Mouse (Mus musculus): Measurements from ENCODE around the gene Dtnbp1.

Gene Dtnbp1

DNA sequence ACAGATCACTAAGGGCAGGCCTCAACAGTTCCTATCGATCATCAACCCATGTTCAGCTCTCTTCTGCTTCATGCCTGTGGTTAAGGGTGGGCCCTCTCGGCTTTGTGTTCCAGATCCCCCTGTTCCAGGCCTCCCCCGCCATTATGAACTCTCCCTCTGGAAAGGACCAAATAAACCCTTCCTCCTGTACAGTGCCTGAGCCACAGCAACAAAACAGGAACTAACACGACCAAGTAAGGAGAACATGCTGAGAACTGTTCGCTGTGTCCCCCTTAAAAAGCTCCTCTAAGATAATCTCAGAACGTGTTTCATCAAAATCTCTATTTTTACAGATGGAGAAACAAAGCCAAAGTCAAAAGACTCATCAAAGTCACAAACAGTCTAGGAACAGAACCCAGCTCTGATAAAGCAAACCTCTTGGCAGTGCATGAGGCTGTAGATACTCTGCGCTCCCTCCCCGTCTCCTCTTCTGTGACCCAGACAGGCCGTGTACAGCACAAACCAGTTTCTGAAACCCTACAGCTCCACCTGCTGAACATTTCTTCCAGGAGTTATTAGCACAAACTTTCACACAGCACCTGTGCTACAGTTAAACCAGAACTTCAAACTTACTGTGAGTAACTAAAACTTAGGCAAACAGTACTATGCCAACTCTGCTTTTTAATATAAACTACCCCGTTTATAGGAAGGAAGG lies 49.4 kb downstream of the Dtnbp1 start:
- in situ Hi-C loops (cut with MboI, MseI): no loop called here

DNA sequence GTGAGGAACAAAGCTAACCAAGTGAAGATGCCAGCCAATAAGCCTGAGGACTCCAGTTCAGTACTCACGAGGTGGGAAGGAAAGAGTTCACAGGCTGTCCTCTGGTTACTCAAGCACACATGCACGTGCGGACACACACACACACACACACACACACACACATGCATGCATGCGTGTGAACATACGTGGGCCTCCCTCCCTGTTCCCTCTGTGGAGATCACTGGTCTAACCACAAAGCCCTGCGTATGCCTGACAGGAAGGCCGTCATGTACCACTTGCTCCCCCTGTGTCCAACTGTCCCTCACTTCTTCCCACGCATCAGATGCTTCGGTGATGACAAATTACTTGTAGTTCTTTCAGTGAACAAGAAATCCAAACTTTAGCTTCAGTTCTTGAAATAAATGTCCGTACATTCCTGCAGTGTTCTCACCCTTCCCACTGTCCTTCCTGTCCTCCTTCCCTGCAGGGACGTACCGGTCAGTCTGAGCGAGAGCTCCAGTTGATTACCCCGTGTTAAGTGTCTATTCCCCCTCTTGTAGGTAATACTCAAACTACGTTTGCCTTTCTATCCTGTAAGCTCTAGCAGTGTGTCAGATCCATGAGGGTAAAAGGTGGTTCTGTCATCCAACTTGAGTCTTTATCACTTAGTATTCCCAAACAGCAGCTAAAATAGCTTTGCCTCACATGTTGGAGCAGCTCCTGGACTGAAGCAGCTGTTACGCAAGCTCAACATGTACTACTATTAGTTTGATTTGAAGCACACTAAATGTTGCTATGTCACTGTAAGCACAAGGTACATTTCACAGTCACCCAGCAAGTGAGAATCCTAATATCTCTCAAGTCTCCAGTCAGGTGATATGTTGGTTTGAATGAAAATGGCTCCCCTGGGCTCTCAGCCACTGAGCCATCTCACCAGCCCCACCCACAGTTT lies 53.4 kb downstream of the Dtnbp1 start:
- in situ Hi-C loops (cut with MboI, MseI): no loop called here

DNA sequence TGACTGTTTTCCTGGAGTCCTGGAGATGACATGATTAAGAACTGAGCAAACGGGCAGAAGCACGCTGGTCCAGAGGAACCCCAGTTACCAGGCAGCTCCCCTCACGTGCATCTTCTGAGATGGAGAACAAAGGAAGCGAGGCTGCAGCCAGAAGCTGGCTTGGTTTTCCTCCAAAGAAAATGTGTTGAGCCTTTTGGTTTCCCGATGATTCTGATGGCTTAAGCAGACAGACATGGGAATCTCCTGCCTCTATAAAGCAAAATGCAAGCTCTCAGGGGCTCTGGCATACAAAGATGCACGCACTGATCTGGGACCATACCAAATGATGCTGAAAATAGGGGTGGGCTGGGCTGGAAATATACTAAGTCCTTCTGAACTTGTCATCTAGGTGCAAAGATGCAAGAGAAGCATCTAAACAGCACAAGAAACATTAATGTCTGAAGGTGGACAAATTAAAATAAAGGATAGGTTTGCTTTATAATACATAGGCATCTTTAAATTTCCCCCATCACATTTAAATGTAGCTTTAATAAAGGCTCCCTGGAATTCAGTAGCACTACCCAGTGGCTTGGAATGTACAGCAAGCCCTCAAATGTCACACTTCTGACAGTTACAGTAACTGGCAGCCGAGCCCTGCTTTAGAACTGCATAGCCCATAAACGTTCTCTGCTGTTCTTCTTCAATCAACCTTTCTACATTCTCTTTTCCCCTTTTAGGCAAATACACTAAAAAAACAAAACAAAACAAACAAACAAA lies 54.9 kb downstream of the Dtnbp1 start:
- in situ Hi-C loops (cut with MboI, MseI): no loop called here

DNA sequence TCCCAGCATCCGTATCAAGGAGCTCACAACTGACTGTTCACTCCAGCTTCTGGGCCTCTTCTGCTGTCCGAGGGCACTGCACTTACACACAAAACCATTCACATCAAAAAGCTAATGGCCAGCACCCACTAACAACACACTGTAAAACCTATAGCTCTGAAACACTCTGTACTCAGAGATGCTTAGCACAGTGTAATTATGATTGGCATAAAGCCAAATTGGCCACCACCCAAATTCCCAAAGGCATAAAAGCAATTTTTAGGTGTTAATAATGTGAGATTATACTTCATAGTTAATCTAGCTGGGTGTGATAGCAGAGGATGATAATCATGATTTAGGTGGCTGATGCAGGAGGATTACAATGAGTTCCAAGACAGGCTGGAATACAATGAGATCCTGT lies 58.3 kb downstream of the Dtnbp1 start:
- in situ Hi-C loops (cut with MboI, MseI): no loop called here

DNA sequence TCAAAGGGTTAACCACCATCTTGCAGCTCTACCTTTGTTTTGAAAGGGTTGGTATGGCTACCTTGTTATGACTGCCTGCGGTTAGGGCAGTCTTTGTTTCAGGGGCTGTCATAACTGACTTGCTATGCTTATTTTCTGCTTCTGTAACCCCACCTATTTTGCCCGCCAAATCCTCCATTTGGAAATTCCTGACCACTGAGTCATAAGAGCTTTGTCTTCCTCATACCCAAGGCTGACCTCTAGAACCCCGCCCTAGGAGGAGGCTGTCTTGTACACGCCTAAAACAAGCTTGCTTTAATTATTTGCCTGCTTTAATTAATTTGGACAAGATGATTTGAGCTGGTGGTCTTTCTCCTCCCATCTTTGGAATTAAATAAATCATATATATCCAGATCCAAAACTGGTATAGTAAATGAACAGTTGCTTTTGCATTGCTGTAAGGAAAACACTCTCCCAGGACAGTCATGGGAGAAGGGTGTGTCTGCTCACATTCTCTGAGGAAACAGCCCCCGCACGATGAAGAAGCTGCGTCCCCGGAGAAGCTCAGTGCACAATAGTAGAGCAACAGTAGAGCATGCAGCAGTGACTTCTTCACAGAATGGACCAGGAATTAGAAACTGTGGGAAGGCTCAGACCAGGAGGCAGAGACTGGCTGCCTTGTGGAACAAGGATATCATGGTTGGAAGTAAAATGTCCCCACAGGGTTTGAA lies 62.5 kb downstream of the Dtnbp1 start:
- in situ Hi-C loops (cut with MboI, MseI): no loop called here

DNA sequence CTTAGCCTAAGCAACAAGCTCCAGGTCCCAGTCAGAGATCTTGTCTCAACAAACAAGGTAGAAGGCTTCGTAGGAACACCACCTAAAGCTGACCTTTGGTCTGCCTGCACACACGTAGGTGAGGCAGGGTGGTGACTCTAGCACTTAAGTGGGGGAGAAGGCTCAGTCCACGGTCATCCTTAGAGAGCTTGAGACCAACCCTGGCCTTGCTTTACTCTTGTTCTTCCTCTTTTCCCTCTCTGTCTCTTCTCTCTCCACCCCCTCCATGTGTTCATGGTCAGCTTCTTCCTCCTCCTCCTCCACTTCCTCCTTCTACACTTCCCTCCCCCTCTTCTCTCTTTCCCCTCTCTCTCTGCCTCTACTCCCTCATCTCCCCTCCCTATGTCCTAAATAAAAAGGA lies 64.3 kb downstream of the Dtnbp1 start:
- in situ Hi-C loops (cut with MboI, MseI): no loop called here

DNA sequence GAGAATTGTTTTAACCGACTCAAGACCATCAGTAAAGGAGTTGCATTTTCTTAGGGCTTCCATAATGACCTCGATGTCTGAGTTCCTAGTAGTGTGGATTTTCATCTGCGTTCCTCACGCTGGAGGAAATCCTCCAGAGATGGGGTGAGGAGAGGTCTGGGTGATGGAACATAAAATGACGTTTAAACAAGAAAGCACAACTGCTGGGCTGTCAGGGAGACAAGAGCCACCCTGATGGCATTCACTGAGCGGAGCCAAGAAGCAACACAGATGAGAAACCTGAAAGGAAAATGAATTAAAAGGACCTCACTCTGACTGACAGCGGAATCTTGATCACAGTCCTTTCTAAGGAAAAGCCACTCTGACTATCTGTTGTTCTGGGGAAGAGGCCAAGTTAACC lies 68.4 kb downstream of the Dtnbp1 start:
- in situ Hi-C loops (cut with MboI, MseI): no loop called here

DNA sequence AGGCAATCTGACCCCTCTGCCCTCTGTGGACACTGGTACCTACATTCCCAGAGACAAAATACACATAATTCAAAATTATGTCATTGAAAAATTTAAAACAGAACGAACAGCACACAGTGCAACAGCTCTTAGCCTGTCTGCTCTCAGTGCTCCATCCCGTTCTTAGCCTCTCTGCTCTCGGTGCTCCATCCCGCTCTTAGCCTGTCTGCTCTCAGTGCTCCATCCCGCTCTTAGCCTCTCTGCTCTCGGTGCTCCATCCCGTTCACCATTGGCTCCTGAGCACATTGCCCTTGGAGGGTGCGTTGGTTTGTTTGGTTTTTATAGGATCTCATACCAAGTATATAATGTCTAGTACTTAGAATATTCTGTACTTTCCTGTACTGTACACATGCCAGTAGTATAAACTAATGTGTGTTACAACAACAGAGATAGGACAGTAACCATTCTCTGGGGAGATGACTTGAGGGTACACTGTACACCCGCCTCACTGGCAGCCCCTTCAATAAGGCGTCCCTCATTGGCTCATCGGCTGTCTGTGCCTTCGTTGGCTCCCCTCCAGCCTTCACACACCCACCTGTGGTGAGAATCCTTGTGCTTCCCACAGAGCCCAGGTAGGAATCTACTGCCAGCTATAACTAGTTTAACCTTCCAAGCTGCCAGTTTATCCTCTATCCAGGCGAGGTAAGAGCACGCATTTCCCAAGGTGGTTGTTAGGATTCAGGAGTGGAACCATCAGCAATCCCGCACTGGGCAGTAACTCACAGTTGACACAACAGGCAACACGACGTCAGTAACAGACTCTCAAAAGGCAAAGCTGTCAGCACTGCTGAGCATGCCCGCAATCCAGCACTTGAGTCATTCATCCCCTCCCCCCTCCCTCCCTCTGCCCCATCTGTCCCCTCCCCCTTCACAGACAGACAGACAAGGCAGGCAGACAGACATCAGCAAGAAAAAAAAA lies 69.4 kb downstream of the Dtnbp1 start:
- in situ Hi-C loops (cut with MboI, MseI): no loop called here

DNA sequence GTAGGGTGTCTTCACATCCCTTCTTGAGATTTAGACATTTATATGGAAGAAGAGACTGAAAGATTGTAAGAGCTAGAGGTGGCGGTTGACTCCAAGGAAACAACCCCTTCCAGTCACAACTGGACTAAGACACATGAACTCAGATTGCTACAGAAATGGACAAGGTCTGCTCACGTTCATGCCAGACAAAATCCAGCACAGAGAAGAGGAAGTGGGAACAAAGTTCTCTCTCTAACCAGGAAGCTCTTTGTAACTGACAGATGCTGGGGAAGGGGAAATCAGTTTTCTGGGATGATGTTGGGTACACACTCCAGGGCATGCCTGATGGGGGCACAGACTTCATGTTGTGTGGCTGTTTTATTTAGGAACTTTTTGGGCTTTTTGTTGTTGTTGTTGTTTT lies 75.6 kb downstream of the Dtnbp1 start:
- in situ Hi-C loops (cut with MboI, MseI): no loop called here

DNA sequence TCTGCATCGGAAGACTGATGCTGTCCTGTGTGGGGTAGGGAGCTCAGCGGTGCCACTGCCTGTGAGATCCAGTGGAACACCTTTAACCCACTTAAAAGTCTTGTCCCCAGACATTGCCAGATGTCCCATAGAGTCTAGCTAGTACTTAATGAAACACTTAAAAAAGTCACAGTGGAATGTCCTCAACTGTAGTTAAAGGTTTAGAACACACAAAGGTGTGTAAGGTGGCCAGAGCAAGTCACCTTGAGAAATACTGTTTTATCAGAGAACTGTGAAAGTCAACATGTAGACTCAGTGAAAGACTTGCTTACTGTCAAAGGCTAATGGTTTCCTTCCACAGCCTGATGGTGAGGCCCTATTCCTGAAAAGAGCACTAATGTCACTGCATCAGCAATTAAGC lies 76.8 kb downstream of the Dtnbp1 start:
- in situ Hi-C loops (cut with MboI, MseI): no loop called here

DNA sequence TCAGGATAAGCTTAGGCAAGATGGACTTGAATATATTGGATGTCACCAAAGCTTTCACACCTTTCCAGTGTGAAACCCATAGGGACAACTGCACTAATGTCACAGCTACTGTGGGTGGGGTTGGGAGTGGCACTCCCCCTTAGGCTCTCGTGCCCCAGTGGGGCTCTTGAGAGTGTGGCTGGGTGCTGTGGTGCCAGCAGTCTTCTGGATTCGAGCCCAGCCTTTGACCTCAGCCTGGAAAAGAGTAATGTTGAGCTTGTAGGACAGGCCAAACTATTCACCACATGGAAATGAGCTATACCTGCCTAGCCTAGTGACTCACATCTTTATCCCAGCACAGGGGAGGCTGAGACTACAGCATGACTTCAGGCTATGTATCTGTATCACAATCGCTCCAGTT lies 77.9 kb downstream of the Dtnbp1 start:
- in situ Hi-C loops (cut with MboI, MseI): no loop called here

DNA sequence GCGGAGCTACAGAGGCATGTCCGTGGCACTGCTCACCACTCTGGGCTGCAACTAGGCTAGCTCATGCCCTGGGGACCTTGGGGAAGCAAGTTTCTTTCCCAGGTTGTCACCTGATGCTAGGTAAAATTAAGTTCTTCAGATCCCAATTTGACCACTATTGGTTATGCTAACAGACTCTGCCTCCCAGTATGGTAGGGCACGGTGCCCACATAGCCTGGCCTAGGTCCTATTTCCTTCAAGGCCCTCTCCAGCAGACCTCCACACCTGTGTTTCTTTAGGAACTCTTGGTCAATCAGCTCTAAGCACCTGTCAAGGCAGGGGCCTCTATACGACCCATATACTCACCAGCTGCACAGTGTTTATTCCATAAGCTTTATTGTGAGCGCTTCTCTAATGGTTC lies 80.2 kb downstream of the Dtnbp1 start:
- in situ Hi-C loops (cut with MboI, MseI): no loop called here

DNA sequence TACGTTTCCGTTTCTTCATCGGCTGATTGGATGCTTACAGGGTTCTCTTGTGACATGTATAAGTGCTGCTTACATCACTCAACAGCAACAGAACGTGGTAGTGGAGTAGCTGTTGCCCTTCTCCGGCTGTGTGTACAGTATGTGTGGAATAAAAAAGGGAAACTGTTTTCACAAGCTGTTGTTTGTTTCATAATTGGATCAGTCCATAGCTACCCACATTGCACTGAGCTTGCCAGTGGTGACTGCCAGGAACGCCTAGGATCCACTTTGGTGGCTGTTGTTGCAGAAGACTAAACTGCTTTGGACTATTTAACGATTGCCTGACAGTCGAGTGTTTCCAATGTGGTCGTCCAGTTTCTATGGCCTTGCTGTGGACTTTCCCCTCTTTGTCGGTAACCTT lies 80.9 kb downstream of the Dtnbp1 start:
- in situ Hi-C loops (cut with MboI, MseI): no loop called here

DNA sequence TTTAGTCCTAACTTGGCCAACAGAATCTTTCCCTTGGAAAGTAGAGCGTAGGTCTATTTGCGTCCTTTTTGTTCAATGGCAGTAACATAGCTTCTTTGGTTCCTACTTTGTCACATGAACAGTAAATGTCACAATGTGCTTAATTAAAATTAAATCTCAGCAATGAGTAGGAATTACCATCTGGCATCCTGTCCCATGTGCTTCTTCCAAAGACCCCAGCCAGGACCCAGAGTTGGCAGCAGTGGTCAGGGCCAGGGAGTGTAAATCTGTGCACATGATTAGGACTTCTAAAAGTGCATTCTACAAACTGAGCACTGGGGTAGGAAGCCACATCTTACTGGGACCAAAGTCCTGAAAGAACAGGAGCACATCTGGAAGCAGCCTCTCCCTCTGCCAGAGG lies 83.7 kb downstream of the Dtnbp1 start:
- in situ Hi-C loops (cut with MboI, MseI): no loop called here

DNA sequence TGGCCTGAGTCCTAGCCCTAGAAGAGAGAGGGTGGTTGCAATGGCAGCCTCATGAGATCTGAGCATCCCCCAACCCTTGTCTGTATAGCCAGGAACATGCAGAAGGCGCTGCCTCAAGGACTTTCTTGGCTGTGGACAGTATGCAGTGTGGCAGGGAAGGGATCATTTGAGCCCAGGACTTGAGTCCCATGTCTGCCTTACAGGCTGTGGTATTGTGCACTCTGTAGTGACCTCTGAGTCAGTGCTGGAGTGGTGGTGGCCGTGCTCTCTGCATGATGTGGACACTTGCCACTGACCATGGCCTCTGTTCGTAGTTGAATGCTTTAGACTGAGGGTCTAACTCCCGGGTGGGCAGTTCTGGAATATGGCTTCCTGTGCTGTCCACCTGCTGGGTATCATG lies 84.7 kb downstream of the Dtnbp1 start:
- in situ Hi-C loops (cut with MboI, MseI): no loop called here

DNA sequence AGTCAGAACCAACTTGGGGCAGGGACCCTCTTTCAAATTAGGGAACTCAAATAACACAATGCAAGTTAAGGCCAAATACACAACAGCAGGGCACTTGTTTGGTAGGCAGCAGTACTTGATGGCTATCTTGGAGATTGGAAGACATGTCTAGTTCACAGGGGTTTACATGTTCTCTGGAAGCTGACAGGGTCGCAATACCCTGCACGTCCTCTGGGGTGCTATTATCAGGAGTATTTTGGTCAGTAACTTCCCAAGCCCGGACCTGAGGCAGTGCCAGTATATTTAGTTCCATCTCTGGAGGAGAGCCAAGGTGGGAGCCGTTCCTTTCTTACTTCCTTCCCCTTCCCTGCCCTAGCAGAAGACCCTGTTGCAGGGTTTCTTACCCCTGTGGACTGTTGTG lies 86.0 kb downstream of the Dtnbp1 start:
- in situ Hi-C loops (cut with MboI, MseI): no loop called here

DNA sequence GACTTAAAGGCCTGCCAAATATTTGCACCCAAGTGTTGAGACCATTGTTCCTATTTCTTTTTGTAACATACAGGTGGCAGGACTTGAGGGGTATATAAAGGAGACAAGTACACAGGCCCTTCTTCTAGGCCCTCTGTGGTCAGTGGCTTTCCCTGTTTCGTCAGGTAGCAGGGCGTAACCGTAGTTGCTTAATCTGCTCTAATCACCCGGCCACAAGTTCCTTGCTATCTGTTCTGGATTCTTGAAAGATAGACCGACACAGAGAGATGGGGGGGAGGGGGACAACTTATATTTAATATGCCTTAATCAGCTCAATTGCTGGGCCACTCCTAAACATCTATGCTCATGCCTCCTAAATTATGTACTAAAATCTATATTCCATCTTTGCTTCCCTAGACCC lies 86.6 kb downstream of the Dtnbp1 start:
- in situ Hi-C loops (cut with MboI, MseI): no loop called here

DNA sequence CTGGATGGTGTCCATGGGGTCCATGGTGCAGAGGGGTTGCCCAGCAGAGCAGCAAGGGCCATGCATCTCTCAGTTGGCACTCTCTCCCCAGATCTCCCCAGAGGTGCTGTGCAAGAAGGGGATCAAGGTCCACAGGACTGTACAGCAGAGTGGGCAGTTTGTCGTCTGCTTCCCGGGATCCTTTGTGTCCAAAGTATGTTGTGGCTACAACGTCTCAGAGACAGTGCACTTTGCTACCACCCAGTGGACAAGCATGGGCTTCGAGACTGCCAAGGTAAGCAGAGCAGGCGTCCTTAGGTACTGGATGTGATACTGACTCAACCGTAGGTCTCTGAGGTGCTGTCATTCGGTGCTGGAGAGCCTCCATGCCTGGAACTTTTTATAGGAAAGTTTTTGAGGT lies 88.4 kb downstream of the Dtnbp1 start:
- in situ Hi-C loops (cut with MboI, MseI): no loop called here

DNA sequence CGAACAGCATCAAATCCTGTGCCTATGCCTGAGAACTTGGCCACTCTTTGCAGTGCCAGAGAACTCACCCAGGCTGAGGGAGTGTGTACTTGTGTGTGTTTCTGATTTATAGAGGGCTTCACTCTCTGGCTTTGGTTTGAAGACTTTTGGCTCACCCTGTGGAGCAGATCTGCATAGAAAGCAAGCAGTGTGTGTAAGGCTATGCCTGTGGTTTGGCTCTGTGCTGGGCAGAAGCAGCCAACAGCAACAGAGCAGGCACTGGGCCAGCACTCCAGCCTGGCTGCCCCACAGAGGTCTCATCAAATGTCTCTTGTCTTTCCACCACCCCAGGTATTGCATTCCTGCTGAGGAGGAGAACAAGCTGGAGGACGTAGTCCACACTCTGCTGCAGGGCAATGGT lies 89.1 kb downstream of the Dtnbp1 start:
- in situ Hi-C loops (cut with MboI, MseI): no loop called here

DNA sequence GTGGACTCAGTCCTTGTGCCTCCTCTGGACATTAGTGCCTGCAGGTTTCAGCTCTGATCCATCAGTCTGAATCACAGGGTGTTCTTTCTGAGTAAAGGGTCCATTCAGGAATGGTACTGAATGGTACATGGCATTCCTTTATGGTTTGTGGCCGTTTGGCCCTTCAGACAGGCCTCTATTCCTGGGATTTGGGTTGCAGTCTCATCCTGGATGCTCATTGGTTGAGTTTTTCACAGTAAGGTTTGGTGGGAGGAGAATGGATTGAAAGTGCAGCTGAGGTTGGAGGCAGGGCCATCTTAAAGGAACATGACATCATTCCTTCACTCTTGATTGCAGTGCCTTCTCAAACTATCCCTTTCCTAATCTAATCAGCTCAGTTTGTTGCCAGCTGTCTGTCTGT lies 93.2 kb downstream of the Dtnbp1 start:
- in situ Hi-C loops (cut with MboI, MseI): no loop called here

DNA sequence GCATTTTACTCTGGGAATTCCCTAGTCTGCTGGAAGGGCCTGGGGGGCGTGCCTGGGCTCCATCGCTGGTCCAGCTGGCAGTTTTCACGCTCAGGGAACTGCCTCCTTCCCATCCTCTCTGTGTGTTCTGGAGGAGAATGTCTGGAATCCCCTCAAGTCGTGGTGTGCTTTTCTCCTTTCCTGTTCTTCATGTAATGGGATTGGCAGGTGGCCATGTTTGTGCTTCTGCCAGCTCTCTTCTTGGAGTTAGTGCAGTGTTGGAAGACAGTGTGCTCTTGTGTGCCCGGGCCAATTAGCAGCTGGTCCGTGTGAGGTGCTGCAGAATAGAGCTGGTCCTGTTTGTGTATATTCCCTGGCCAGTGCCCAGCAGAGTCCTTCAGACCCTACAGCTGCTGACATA lies 94.2 kb downstream of the Dtnbp1 start:
- in situ Hi-C loops (cut with MboI, MseI): no loop called here
